Mouse (Mus musculus) brown adipose tissue, adult 24 weeks (tissue): ENCODE measurements around the gene Abhd17a. TPM values are rescaled to one million over a fixed set of nuclear protein-coding genes. Genes with fewer than 3 reads are reported as not detected.

Source experiments
- H3K27ac ChIP-seq: fragments of 200-500 bp; replicated peaks from 2 replicates; pipeline ENCODE4 v1.5.1; 2012; ENCODE audit warnings: low read depth, mild to moderate bottlenecking, low read length
- H3K4me1 ChIP-seq: fragments of 200-500 bp; 2 replicates; pipeline ENCODE4 v1.6.1; 2012; ENCODE audit warnings: low read length, mixed read lengths; ENCODE audit not compliant: control insufficient read depth, insufficient read depth, insufficient read length
- H3K4me3 ChIP-seq: fragments of 200-500 bp; 2 replicates; pipeline ENCODE4 v1.5.1; 2012; ENCODE audit warnings: low read depth, mild to moderate bottlenecking, low read length, moderate library complexity; ENCODE audit not compliant: insufficient read depth
- polyA plus RNA-seq: library from polyadenylated mRNA; stranded (reverse); fragments of >200 nt; gene quantifications from 2 replicates; pipeline ENCODE4 v1.2.4, GENCODE M21; 2012; ENCODE audit not compliant: missing spikeins, insufficient read depth, insufficient read length

The Abhd17a gene
- polyA plus RNA-seq, 1 experiment = 81.6 TPM

GRCm38 (mm10) chr10:80552364-80552763, 37.8 kb downstream of the Abhd17a start:
- Histone ChIP-seq H3K27ac (no peak overlapping the region), H3K4me3 (no peak overlapping the region), H3K4me1 (peaks cover 3% of the 10 kb centered on the region; the same call in 1 of the 2 replicates)

GRCm38 (mm10) chr10:80549279-80549678, 40.9 kb downstream of the Abhd17a start:
- Histone ChIP-seq H3K4me3 (no peak overlapping the region), H3K27ac (no peak overlapping the region), H3K4me1 (peaks cover 3% of the 10 kb centered on the region; the same call in 1 of the 2 replicates)

- H3K4me3 ChIP-seq = no peak overlapping the region
Measured at GRCm38 (mm10) chr10:80548428-80549006, 41.6 kb downstream of the Abhd17a start.

GRCm38 (mm10) chr10:80547539-80547938, 42.6 kb downstream of the Abhd17a start:
- Histone ChIP-seq H3K4me3 (no peak overlapping the region), H3K27ac (no peak overlapping the region)

More at GRCm38 (mm10) chr10:80548428-80549006, 41.6 kb downstream of the Abhd17a start:
- Histone ChIP-seq H3K27ac (no peak overlapping the region), H3K4me1 (no peaks in the 10 kb centered on the region; the same call in 1 of the 2 replicates)

GRCm38 (mm10) chr10:80546945-80547344, 43.2 kb downstream of the Abhd17a start:
- no peaks in the 10 kb centered on the region for H3K4me1 ChIP-seq
- no peak overlapping the region for H3K27ac ChIP-seq
- H3K4me3 ChIP-seq = no peak overlapping the region

More at GRCm38 (mm10) chr10:80547539-80547938, 42.6 kb downstream of the Abhd17a start:
- no peaks in the 10 kb centered on the region for H3K4me1 ChIP-seq

- Histone ChIP-seq H3K27ac (no peak overlapping the region), H3K4me1 (no peaks in the 10 kb centered on the region), H3K4me3 (no peak overlapping the region)
Measured at GRCm38 (mm10) chr10:80545590-80545989, 44.6 kb downstream of the Abhd17a start.

- H3K27ac ChIP-seq = no peak overlapping the region
- no peaks in the 10 kb centered on the region; the same call in 1 of the 2 replicates for H3K4me1 ChIP-seq
- H3K4me3 ChIP-seq = no peak overlapping the region
Measured at GRCm38 (mm10) chr10:80543873-80544272, 46.3 kb downstream of the Abhd17a start.

- Histone ChIP-seq H3K27ac (no peak overlapping the region), H3K4me1 (peaks cover 5% of the 10 kb centered on the region), H3K4me3 (no peak overlapping the region)
Measured at GRCm38 (mm10) chr10:80539493-80539892, 50.6 kb downstream of the Abhd17a start.

- H3K27ac ChIP-seq = no peak within 1 kb of the TSS
- no peak within 1 kb of the TSS for H3K4me3 ChIP-seq
- peaks cover 5% of the 10 kb centered on the region for H3K4me1 ChIP-seq
Measured at GRCm38 (mm10) chr10:80538710-80539394, 51.3 kb downstream of the Abhd17a start, which contains the start of gene Atp8b3. TSS of gene Atp8b3 (minus strand) at chr10:80539124.

- H3K4me1 ChIP-seq = peaks cover 5% of the 10 kb centered on the region
- no peak overlapping the region for H3K27ac ChIP-seq
- no peak overlapping the region for H3K4me3 ChIP-seq
Measured at GRCm38 (mm10) chr10:80538180-80538579, 52.0 kb downstream of the Abhd17a start.

GRCm38 (mm10) chr10:80535711-80536110, 54.4 kb downstream of the Abhd17a start:
- H3K27ac ChIP-seq = no peak overlapping the region
- H3K4me1 ChIP-seq = peaks cover 5% of the 10 kb centered on the region
- no peak overlapping the region for H3K4me3 ChIP-seq

- Histone ChIP-seq H3K4me3 (no peak overlapping the region), H3K27ac (no peak overlapping the region), H3K4me1 (peaks cover 5% of the 10 kb centered on the region)
Measured at GRCm38 (mm10) chr10:80535071-80535470, 55.1 kb downstream of the Abhd17a start.

- Histone ChIP-seq H3K27ac (no peak overlapping the region), H3K4me1 (peaks cover 4% of the 10 kb centered on the region), H3K4me3 (no peak overlapping the region)
Measured at GRCm38 (mm10) chr10:80533704-80534103, 56.4 kb downstream of the Abhd17a start.
